In genomic region chr13:64161548-64161915, GRCm38 (mm10) we compare ENCODE assay signal across 8 mouse cellular contexts. TPM values are rescaled to one million over a fixed set of nuclear protein-coding genes. Genes with fewer than 3 reads are reported as not detected.
DNase-seq lines count a peak whose midpoint lies in the region; ATAC-seq and TF ChIP-seq lines count a peak whose summit lies in the region.

TSS of gene Habp4 (plus strand) at chr13:64161824.

- ATAC-seq in forebrain, embryonic 12.5 days (ENCODE audit: low FRiP score), result peak; percentile 99
- peak; percentile 100 for ATAC-seq in heart, postnatal 0 days (ENCODE audit: insufficient read depth, low read depth)
- peak; percentile 99 for ATAC-seq in liver, embryonic 16.5 days (ENCODE audit: low read depth)
- peak; percentile 98 for ATAC-seq in neural tube, embryonic 13.5 days (ENCODE audit: low read depth)

- TF ChIP-seq CTCF in E14TG2a.4 (conservative IDR thresholded peaks at IDR 0.05; ENCODE audit: low read length), result no peak
- no peak for TF ChIP-seq CTCF in heart, postnatal 0 days (IDR thresholded peaks at IDR 0.05; ENCODE audit: low read depth)
- no peak for TF ChIP-seq CTCF in testis, adult 2 months (IDR thresholded peaks at IDR 0.05; ENCODE audit: control insufficient read depth, insufficient read depth, insufficient replicate concordance, low read depth, low read length)

- H3K9me3 ChIP-seq in E14TG2a.4 (ENCODE audit: low read length), result no peaks in the 10 kb centered on the region
- no peaks in the 10 kb centered on the region; the same call in 1 of the 2 replicates for H3K9me3 ChIP-seq in forebrain, embryonic 12.5 days
- no peaks in the 10 kb centered on the region for H3K9me3 ChIP-seq in heart, postnatal 0 days (replicated peaks; ENCODE audit: control insufficient read depth, low read length)
- H3K9me3 ChIP-seq in liver, embryonic 16.5 days (replicated peaks; ENCODE audit: control insufficient read depth, low read length), result no peaks in the 10 kb centered on the region
- H3K9me3 ChIP-seq in neural tube, embryonic 13.5 days, result peaks cover 8% of the 10 kb centered on the region

- peak within 1 kb of the TSS; percentile 85 for H3K9ac ChIP-seq in forebrain, embryonic 12.5 days
- H3K9ac ChIP-seq in heart, postnatal 0 days (replicated peaks; ENCODE audit: low read depth, low read length), result peak within 1 kb of the TSS; percentile 82
- peak within 1 kb of the TSS; percentile 79 for H3K9ac ChIP-seq in liver, embryonic 16.5 days (ENCODE audit: low read depth, low read length)
- peak within 1 kb of the TSS; percentile 92 for H3K9ac ChIP-seq in neural tube, embryonic 13.5 days

- under 1% methylated on average over 26 of the region's 31 CpGs for WGBS in forebrain, embryonic 12.5 days
- WGBS in heart, postnatal 0 days, result 0% methylated on average over 28 of the region's 31 CpGs
- WGBS in liver, embryonic 16.5 days (ENCODE audit: insufficient replicate concordance), result under 1% methylated on average over 31 of the region's 31 CpGs
- WGBS in neural tube, embryonic 13.5 days, result under 1% methylated on average over 31 of the region's 31 CpGs

- H3K4me3 ChIP-seq in E14TG2a.4 (replicated peaks; ENCODE audit: low read length), result peak within 1 kb of the TSS; percentile 91
- peak within 1 kb of the TSS; percentile 79 for H3K4me3 ChIP-seq in forebrain, embryonic 12.5 days (replicated peaks)
- peak within 1 kb of the TSS; percentile 91 for H3K4me3 ChIP-seq in heart, postnatal 0 days (ENCODE audit: low read depth, low read length)
- H3K4me3 ChIP-seq in liver, embryonic 16.5 days (ENCODE audit: low read depth, low read length), result peak within 1 kb of the TSS; percentile 69
- H3K4me3 ChIP-seq in neural tube, embryonic 13.5 days, result peak within 1 kb of the TSS; percentile 86
- peak within 1 kb of the TSS; percentile 83 for H3K4me3 ChIP-seq in testis, adult 2 months (ENCODE audit: control insufficient read depth, low read depth, low read length)

- TF ChIP-seq POLR2A in testis, adult 2 months (IDR thresholded peaks at IDR 0.05; ENCODE audit: control insufficient read depth, low read depth, low read length), result peak; percentile 87

- no peak for TF ChIP-seq EP300 in heart, postnatal 0 days (IDR thresholded peaks at IDR 0.05; ENCODE audit: low read depth)

- H3K27me3 ChIP-seq in E14TG2a.4 (ENCODE audit: insufficient read depth, low read length), result peaks cover 22% of the 10 kb centered on the region
- peaks cover 16% of the 10 kb centered on the region; the same call in 1 of the 2 replicates for H3K27me3 ChIP-seq in forebrain, embryonic 12.5 days
- H3K27me3 ChIP-seq in heart, postnatal 0 days (ENCODE audit: control insufficient read depth, insufficient read depth, low read length), result no peaks in the 10 kb centered on the region
- H3K27me3 ChIP-seq in liver, embryonic 16.5 days (ENCODE audit: control insufficient read depth, insufficient read depth, low read depth, low read length), result peaks cover 9% of the 10 kb centered on the region
- no peaks in the 10 kb centered on the region; the same call in 1 of the 2 replicates for H3K27me3 ChIP-seq in neural tube, embryonic 13.5 days
- no peaks in the 10 kb centered on the region for H3K27me3 ChIP-seq in testis, adult 2 months (ENCODE audit: control insufficient read depth, insufficient read depth, low read length)

- DNase-seq in c-Kit-positive CD71-positive TER-119-positive erythroid progenitor cells, embryonic 14.5 days (ENCODE audit: low spot score), result peak; percentile 98
- DNase-seq in heart, postnatal 0 days (ENCODE audit: low spot score), result peak; percentile 99
- DNase-seq in kidney, postnatal 4 days, result peak; percentile 98 to 99

- peak within 1 kb of the TSS; percentile 78 for H3K27ac ChIP-seq in forebrain, embryonic 12.5 days
- peak within 1 kb of the TSS; percentile 94 for H3K27ac ChIP-seq in heart, postnatal 0 days (ENCODE audit: low read depth)
- H3K27ac ChIP-seq in liver, embryonic 16.5 days (ENCODE audit: low read length), result peak within 1 kb of the TSS; percentile 72
- peak within 1 kb of the TSS; percentile 90 for H3K27ac ChIP-seq in neural tube, embryonic 13.5 days (replicated peaks)
- peak within 1 kb of the TSS; percentile 50 for H3K27ac ChIP-seq in testis, adult 2 months (ENCODE audit: control insufficient read depth, insufficient read depth, low read depth, low read length)

- H3K4me1 ChIP-seq in E14TG2a.4 (replicated peaks; ENCODE audit: low read depth, low read length), result peaks cover 35% of the 10 kb centered on the region
- peaks cover 15% of the 10 kb centered on the region for H3K4me1 ChIP-seq in forebrain, embryonic 12.5 days
- 0 out of 2 replicates have a peak, but pooled peaks cover 3% of the 10 kb centered on the region for H3K4me1 ChIP-seq in heart, postnatal 0 days (ENCODE audit: control insufficient read depth, insufficient read depth)
- peaks cover 13% of the 10 kb centered on the region for H3K4me1 ChIP-seq in liver, embryonic 16.5 days (ENCODE audit: control insufficient read depth, low read depth, low read length)
- H3K4me1 ChIP-seq in neural tube, embryonic 13.5 days (replicated peaks), result peaks cover 19% of the 10 kb centered on the region
- H3K4me1 ChIP-seq in testis, adult 2 months (ENCODE audit: control insufficient read depth, insufficient read depth, low read length), result peaks cover 10% of the 10 kb centered on the region

- H3K4me2 ChIP-seq in forebrain, embryonic 12.5 days, result peak within 1 kb of the TSS; percentile 98
- H3K4me2 ChIP-seq in heart, postnatal 0 days (ENCODE audit: low read depth, low read length), result peak within 1 kb of the TSS; percentile 82
- peak within 1 kb of the TSS; percentile 99 for H3K4me2 ChIP-seq in liver, embryonic 16.5 days (ENCODE audit: low read depth, low read length)
- peak within 1 kb of the TSS; percentile 96 for H3K4me2 ChIP-seq in neural tube, embryonic 13.5 days

- H3K36me3 ChIP-seq in E14TG2a.4 (ENCODE audit: insufficient read depth, low read length), result no peaks in the 10 kb centered on the region
- no peaks in the 10 kb centered on the region for H3K36me3 ChIP-seq in forebrain, embryonic 12.5 days (replicated peaks)
- no peaks in the 10 kb centered on the region; the same call in 1 of the 2 replicates for H3K36me3 ChIP-seq in heart, postnatal 0 days (replicated peaks; ENCODE audit: control insufficient read depth, insufficient read depth, low read length)
- H3K36me3 ChIP-seq in liver, embryonic 16.5 days (ENCODE audit: control insufficient read depth, insufficient read depth), result no peaks in the 10 kb centered on the region
- peaks cover 7% of the 10 kb centered on the region for H3K36me3 ChIP-seq in neural tube, embryonic 13.5 days
- H3K36me3 ChIP-seq in testis, adult 2 months (ENCODE audit: control insufficient read depth, insufficient read depth, low read length), result no peaks in the 10 kb centered on the region

RNA-seq across cellular contexts. Expression of gene Habp4, which starts in this region (rescaled TPM):
- polyA plus RNA-seq in forebrain, embryonic 12.5 days (2016; fragmentation: Nextera tagmentation; extraction: Ambion mirVana), result 20.0 and 20.6 TPM in 2 replicates
- total RNA-seq in heart, postnatal 0 days (2014; rRNA removed; ENCODE audit: low replicate concordance), result 39.7 and 50.3 TPM in 2 replicates
- polyA plus RNA-seq in heart, postnatal 0 days (2015; fragmentation: Nextera tagmentation; extraction: Ambion mirVana), result 42.1 and 44.0 TPM in 2 replicates
- 8.4 and 10.3 TPM in 2 replicates for polyA plus RNA-seq in liver, embryonic 16.5 days (2015; fragmentation: Nextera tagmentation; extraction: Ambion mirVana)
- polyA plus RNA-seq in neural tube, embryonic 13.5 days (2015; fragmentation: Nextera tagmentation; extraction: Ambion mirVana), result 35.0 and 37.3 TPM in 2 replicates
- 186 and 204 TPM in 2 replicates for polyA plus RNA-seq in testis, adult 2 months (2012; rRNA removed)

Comparison
In these comparisons a context has a peak if more than half of its experiments do, and no peak if none do; other contexts are left out.
1. Peak in every context shown above with its lines: DNase-seq, ATAC-seq, H3K4me3 ChIP-seq and H3K27ac ChIP-seq.